ENCODE assay signal across 8 mouse cellular contexts in the genomic region with DNA sequence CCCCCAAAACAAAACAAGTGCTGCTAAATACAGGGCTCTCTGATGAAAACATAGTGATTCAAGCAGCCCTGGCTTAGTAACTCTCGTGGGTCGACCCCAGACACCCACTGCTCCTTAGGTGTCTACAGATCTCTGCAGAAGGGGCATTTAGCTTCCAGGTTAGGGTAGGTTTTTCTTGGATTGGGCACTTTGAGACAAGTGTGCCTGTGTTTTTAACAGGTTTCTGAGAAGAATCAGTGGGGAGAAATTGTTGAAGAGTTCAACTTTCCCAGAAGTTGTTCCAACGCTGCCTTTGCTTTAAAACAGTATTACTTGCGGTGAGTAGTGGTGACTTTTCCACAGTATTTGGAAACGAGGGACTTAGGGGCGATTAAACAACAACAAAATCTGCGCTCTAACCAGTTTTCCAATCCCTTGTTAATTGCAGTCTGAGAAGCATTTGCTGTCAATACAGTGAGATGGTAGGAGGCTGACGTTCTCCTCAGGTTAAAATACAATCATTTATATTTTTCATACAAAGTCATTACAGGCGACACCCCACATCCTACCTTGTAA. TPM values are rescaled to one million over a fixed set of nuclear protein-coding genes. Genes with fewer than 3 reads are reported as not detected.
DNase-seq lines count a peak whose midpoint lies in the region; ATAC-seq and TF ChIP-seq lines count a peak whose summit lies in the region.

No protein-coding gene starts in this region.

- peak overlapping the region; percentile 98 for H3K27ac ChIP-seq in thymus, adult 2 months (ENCODE audit: control insufficient read depth, insufficient read depth, low read length)
- peak overlapping the region; percentile 100 for H3K27ac ChIP-seq in liver, embryonic 11.5 days (ENCODE audit: low read depth, low read length)

- no peaks in the 10 kb centered on the region for H3K27me3 ChIP-seq in thymus, adult 2 months (ENCODE audit: control insufficient read depth, insufficient read depth, low read length)
- H3K27me3 ChIP-seq in liver, embryonic 11.5 days (replicated peaks; ENCODE audit: control insufficient read depth, insufficient read depth, low read length), result no peaks in the 10 kb centered on the region

- H3K4me1 ChIP-seq in thymus, adult 2 months (replicated peaks; ENCODE audit: control insufficient read depth, insufficient read depth, low read length), result no peaks in the 10 kb centered on the region
- H3K4me1 ChIP-seq in liver, embryonic 11.5 days (replicated peaks; ENCODE audit: control insufficient read depth, insufficient read depth, low read length), result peaks cover 15% of the 10 kb centered on the region

- peak overlapping the region; percentile 100 for H3K4me3 ChIP-seq in thymus, adult 2 months (ENCODE audit: control insufficient read depth, insufficient read depth, low read length)
- H3K4me3 ChIP-seq in liver, embryonic 11.5 days (ENCODE audit: low read depth, low read length), result peak overlapping the region; percentile 95

- peak overlapping the region; percentile 100 for H3K9ac ChIP-seq in liver, embryonic 11.5 days (ENCODE audit: low read depth, low read length)

- TF ChIP-seq CTCF in thymus, adult 2 months (IDR thresholded peaks at IDR 0.05; ENCODE audit: borderline replicate concordance, control insufficient read depth, extremely low read depth, insufficient read depth, low read length, poor library complexity), result no peak

- H3K4me2 ChIP-seq in liver, embryonic 11.5 days, result peak overlapping the region; percentile 76

- no peaks in the 10 kb centered on the region for H3K9me3 ChIP-seq in liver, embryonic 11.5 days (ENCODE audit: control insufficient read depth, low read length)

- peak; percentile 29 for DNase-seq in adrenal gland, adult 2 months
- DNase-seq in adrenal gland, postnatal 4 days (ENCODE audit: low spot score in 2 of 2), result no peak
- peak; percentile 21 for DNase-seq in thymus, adult 2 months
- DNase-seq in thymus, postnatal 14 days, result no peak
- DNase-seq in liver, embryonic 11.5 days (ENCODE audit: low spot score), result no peak
- DNase-seq in right cerebral cortex, adult 18-20 months, result no peak
- no peak for DNase-seq in layer of hippocampus, adult 11-12 months (ENCODE audit: low spot score)

- ATAC-seq in liver, embryonic 11.5 days (replicated peaks; ENCODE audit: low FRiP score), result no peak
- no peak for ATAC-seq in megakaryocyte progenitor cell, adult 5-6 weeks (replicated peaks; ENCODE audit: poor library complexity)

- H3K36me3 ChIP-seq in thymus, adult 2 months (ENCODE audit: control insufficient read depth, insufficient read depth, low read length), result no peaks in the 10 kb centered on the region
- H3K36me3 ChIP-seq in liver, embryonic 11.5 days (ENCODE audit: control insufficient read depth, insufficient read depth, low read length), result no peaks in the 10 kb centered on the region

- TF ChIP-seq POLR2A in thymus, adult 2 months (IDR thresholded peaks at IDR 0.05; ENCODE audit: control insufficient read depth, extremely low read depth, insufficient read depth, low read length, poor library complexity), result no peak

- 14% methylated on average over 9 of the region's 9 CpGs for WGBS in thymus, adult 2 months
- 14% methylated on average over 9 of the region's 9 CpGs for WGBS in liver, embryonic 11.5 days

RNA-seq across cellular contexts. Expression of a gene that starts 1.6 kb away (rescaled TPM):
- 10 to 100 TPM; 32.0 to 32.2 TPM for total RNA-seq in adrenal gland, adult 2 months (2021)
- polyA plus RNA-seq in adrenal gland, adult 2 months (2012; rRNA removed), result 11.8 and 14.5 TPM in 2 replicates
- total RNA-seq in adrenal gland, postnatal 4 days (2021), result 10 to 100 TPM; 63.6 to 69.3 TPM
- 70.8 and 85.7 TPM in 2 replicates for polyA plus RNA-seq in thymus, adult 2 months (2012; rRNA removed)
- 24.8 and 25.8 TPM in 2 replicates for polyA plus RNA-seq in liver, embryonic 11.5 days (2014; fragmentation: Nextera tagmentation; extraction: Ambion mirVana)
- 64.1 and 66.2 TPM in 2 replicates for total RNA-seq in megakaryocyte progenitor cell, adult 5-6 weeks (2015)
- total RNA-seq in megakaryocyte progenitor cell, adult 5-6 weeks (2017), result 35.7 and 36.1 TPM in 2 replicates

Comparison
In these comparisons a context has a peak if more than half of its experiments do, and no peak if none do; other contexts are left out.
1. DNase-seq: peak in adrenal gland, adult 2 months (single experiment) and thymus, adult 2 months (single experiment); none in adrenal gland, postnatal 4 days (0 of 2), thymus, postnatal 14 days (single experiment), liver, embryonic 11.5 days (single experiment), right cerebral cortex, adult 18-20 months (single experiment) and layer of hippocampus, adult 11-12 months (single experiment).